Mouse (Mus musculus): ENCODE measurements around the gene Bend3. TPM values are rescaled to one million over a fixed set of nuclear protein-coding genes. Genes with fewer than 3 reads are reported as not detected.

Bend3 gene
- polyA plus RNA-seq, 1 experiment from 2014 or later: 6.1 TPM

DNA sequence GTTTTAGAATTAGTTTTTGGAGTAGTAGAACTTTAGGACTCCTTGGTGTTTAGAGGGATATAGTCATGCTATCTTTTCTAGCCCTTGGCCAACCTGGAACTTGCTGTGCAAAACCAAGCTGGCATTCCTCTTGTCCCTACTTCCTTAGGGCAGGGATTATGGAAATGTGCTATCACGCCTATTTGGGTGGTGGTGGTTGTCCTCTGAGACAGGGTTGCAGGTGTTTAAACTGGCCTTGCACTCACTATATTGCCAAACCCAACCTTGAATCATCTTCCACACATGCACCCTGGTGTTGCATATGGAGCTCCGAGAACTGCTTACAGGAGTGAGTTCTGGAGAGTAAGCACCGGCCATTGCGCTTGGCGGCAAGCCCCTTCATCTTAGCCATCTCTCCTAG, 3.4 kb downstream of the Bend3 start:
- H3K27ac ChIP-seq: no peak overlapping the region
- H3K36me3 ChIP-seq: no peaks in the 10 kb centered on the region
- no peak overlapping the region for H3K9ac ChIP-seq
- no peak overlapping the region for H3K4me2 ChIP-seq (replicated peaks)
- WGBS: 96% methylated on average over 5 of the region's 5 CpGs
- no peak overlapping the region for H3K4me3 ChIP-seq
- ATAC-seq (ENCODE audit: low FRiP score, low read depth): no peak
- no peaks in the 10 kb centered on the region for H3K27me3 ChIP-seq (replicated peaks)
- H3K9me3 ChIP-seq: no peaks in the 10 kb centered on the region
- H3K4me1 ChIP-seq: peaks cover 29% of the 10 kb centered on the region

DNA sequence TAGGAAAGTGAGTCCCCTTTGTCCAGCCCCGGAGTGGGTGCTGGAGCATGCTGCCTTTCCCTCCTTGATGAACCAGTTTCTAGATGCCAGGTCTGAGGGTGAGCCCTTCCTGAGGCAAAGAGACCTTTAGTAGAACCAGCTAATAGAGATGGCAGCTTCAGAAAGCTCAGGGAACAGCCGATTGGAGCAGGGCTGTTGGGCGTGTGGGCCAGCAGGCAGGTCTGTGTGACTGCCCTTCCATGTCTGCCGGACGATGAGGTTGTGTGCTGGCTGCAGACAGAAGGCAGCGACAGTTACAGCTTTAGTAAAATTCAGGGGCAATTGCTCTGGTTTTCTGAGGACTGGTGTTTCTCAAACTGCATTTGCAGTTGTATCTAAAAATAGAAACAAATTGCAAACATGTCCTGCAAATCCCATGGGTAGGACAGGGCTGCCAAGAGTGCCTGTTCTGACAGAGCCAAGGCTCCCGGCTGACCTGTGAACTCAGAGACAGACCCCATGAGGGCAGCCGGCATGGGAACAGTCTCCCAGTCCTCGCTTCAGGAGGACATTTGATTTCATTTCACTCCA, 4.9 kb downstream of the Bend3 start:
- H3K36me3 ChIP-seq: no peaks in the 10 kb centered on the region
- H3K9ac ChIP-seq: no peak overlapping the region
- H3K9me3 ChIP-seq: no peaks in the 10 kb centered on the region
- peaks cover 22% of the 10 kb centered on the region for H3K4me1 ChIP-seq
- no peaks in the 10 kb centered on the region for H3K27me3 ChIP-seq (replicated peaks)
- no peak overlapping the region for H3K27ac ChIP-seq
- 49% methylated on average over 9 of the region's 9 CpGs for WGBS
- no peak for ATAC-seq (ENCODE audit: low FRiP score, low read depth)
- H3K4me2 ChIP-seq (replicated peaks): no peak overlapping the region
- H3K4me3 ChIP-seq: no peak overlapping the region

DNA sequence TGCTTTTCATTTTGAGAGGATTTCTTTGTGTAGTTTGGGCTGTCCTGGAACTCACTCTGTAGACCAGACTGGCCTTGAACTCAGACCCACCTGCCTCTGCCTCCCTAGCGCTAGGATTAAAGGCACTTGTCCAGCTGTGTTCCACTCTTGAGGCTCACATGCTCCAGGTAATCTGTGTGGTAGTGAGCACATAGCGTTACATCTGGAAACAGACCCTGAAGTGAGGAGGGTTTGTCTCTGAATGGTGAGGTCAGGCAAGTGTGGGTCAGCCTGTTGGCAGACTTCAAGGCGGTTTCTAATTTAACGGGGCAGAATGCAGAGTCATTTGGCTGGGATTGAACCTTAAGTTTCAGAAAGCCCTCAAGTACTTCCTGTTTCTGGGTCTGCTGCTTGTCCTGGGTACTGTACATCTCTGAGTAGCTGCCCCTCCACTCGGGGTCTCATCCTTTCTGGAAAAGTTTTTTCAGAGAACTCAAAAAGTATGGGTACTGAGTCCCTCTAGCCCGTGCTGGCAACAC, 7.2 kb downstream of the Bend3 start:
- no peaks in the 10 kb centered on the region for H3K9me3 ChIP-seq
- H3K9ac ChIP-seq: no peak overlapping the region
- H3K4me2 ChIP-seq (replicated peaks): no peak overlapping the region
- no peak for ATAC-seq (ENCODE audit: low FRiP score, low read depth)
- no peaks in the 10 kb centered on the region for H3K27me3 ChIP-seq (replicated peaks)
- no peaks in the 10 kb centered on the region for H3K36me3 ChIP-seq
- 91% methylated on average over 6 of the region's 6 CpGs for WGBS
- peaks cover 24% of the 10 kb centered on the region for H3K4me1 ChIP-seq
- H3K4me3 ChIP-seq: no peak overlapping the region
- no peak overlapping the region for H3K27ac ChIP-seq

DNA sequence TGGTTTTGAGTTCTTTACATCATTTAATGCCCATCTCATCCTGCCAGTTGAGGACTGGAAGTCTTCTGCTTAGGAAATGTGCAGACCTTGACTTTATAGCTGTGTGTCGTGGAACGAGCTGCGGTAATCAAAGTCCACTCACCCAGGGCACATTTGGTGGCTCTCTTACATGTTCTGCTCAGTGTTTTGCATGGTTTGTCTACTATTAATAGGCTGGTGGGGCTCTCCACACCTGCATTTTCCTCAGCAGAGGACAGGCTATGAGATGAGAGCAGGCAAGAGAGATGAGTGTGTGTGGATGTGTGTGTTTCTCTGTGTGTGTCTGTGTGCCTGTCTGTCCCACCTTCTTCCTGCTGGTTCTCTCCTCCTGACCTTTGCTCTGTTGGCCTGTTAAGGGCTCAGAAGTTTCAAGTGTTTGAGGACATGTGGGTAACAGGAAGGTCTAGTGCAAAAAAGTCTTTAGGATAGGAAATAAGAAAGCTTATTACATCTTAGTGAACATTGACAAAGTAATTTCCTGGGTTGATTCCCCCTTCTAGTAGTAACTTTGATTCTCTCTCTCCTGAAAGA, 8.9 kb downstream of the Bend3 start:
- Histone ChIP-seq H3K27ac (no peak overlapping the region), H3K27me3 (replicated peaks) (no peaks in the 10 kb centered on the region), H3K4me1 (peaks cover 17% of the 10 kb centered on the region), H3K36me3 (no peaks in the 10 kb centered on the region), H3K9ac (no peak overlapping the region), H3K4me3 (no peak overlapping the region), H3K4me2 (replicated peaks) (no peak overlapping the region), H3K9me3 (no peaks in the 10 kb centered on the region)
- ATAC-seq (ENCODE audit: low FRiP score, low read depth): no peak
- WGBS: 82% methylated on average over 3 of the region's 3 CpGs

DNA sequence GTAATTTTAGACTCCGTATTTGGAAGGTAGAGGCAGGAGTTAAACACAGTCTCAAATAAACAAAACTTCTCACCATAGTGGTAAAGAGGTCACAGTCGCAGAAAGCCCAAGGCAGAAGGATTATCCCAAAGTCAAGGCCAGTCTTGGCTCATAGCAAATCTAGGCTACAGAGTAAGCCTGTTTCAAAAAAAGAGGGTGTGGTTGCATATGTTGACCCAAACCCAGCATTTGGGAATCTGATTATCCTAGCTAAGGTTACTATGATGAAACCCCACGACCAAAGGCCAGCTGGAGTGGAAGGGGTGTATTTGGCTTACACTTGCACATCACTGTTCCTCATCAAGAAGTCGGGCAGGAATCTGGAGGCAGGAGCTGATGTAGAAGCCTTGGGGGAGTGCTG, 9.6 kb downstream of the Bend3 start:
- H3K27me3 ChIP-seq (replicated peaks): no peaks in the 10 kb centered on the region
- ATAC-seq (ENCODE audit: low FRiP score, low read depth): no peak
- no peak overlapping the region for H3K4me2 ChIP-seq (replicated peaks)
- H3K9me3 ChIP-seq: no peaks in the 10 kb centered on the region
- H3K9ac ChIP-seq: no peak overlapping the region
- no peaks in the 10 kb centered on the region for H3K36me3 ChIP-seq
- no peak overlapping the region for H3K4me3 ChIP-seq
- H3K27ac ChIP-seq: no peak overlapping the region
- peaks cover 14% of the 10 kb centered on the region for H3K4me1 ChIP-seq
- WGBS: 90% methylated on average over 4 of the region's 4 CpGs

DNA sequence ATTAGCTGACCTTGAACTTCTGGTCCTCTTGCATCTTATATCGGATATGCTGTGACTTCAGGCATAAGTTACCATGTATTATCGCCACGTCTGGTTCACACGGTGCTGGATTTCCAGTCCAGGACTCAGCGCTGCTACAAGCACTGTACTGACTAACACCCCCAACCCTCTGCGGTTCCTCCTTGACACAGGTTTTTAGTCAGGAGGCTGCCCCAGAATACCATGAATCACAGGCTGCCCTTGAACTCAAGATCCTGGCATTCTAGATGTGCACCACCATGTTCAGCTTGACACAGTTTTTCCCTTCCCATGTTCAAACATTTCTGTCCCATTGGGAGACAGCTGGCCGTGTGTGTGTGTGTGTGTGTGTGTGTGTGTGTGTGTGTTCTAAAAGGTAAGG, 10.5 kb downstream of the Bend3 start:
- Histone ChIP-seq H3K9me3 (no peaks in the 10 kb centered on the region), H3K4me1 (peaks cover 9% of the 10 kb centered on the region; the same call in 1 of the 2 replicates), H3K27ac (no peak overlapping the region), H3K27me3 (replicated peaks) (no peaks in the 10 kb centered on the region), H3K9ac (no peak overlapping the region), H3K4me3 (no peak overlapping the region), H3K4me2 (replicated peaks) (no peak overlapping the region), H3K36me3 (peaks cover 4% of the 10 kb centered on the region)
- WGBS: 92% methylated on average over 7 of the region's 7 CpGs
- ATAC-seq (ENCODE audit: low FRiP score, low read depth): no peak

DNA sequence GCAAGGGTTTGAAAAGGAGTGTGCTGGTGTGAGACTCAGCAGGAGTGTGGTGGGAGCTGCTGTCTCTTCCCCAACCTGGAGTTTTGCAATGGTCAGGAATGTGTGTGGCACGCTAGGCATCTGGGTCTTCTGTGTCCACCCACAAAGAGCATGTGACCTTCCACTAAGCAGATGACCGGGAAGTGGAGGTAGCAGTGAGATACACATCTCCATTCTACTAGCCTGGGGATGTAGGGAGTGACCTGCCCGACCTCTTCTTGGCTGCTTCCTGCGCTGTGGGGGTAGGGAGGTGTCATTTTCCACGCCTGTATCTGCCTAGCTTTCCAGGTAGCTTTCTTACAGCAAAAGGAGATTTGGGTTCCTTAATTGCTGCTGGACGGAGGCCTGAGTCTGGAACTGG, 10.9 kb downstream of the Bend3 start:
- peaks cover 8% of the 10 kb centered on the region for H3K36me3 ChIP-seq
- peaks cover 9% of the 10 kb centered on the region; the same call in 1 of the 2 replicates for H3K4me1 ChIP-seq
- H3K9ac ChIP-seq: no peak overlapping the region
- H3K4me2 ChIP-seq (replicated peaks): no peak overlapping the region
- WGBS: 56% methylated on average over 6 of the region's 6 CpGs
- H3K9me3 ChIP-seq: no peaks in the 10 kb centered on the region
- no peak overlapping the region for H3K27ac ChIP-seq
- H3K4me3 ChIP-seq: no peak overlapping the region
- ATAC-seq (ENCODE audit: low FRiP score, low read depth): no peak
- no peaks in the 10 kb centered on the region for H3K27me3 ChIP-seq (replicated peaks)

DNA sequence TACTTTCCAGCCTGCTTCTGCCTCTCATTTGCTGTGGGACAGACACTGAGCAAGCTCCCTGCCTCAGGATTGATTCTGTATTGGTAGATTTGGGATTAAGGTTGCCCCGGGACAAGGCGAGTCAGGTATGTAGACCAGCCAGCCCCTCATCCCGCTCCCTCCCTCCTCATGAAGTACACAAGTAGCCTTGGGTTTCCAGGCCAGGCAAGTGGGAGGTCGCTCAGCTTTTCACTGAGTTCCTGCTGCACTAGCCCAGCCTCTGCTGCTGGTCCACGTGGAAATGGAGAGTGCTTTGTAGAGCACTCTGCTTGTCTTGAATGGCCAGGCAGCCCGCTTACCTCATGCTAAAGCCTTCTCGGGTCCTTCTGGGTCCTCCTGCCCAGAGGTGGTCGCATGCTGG, 11.4 kb downstream of the Bend3 start:
- Histone ChIP-seq H3K27me3 (replicated peaks) (no peaks in the 10 kb centered on the region), H3K27ac (no peak overlapping the region), H3K4me1 (peaks cover 9% of the 10 kb centered on the region; the same call in 1 of the 2 replicates), H3K4me3 (no peak overlapping the region), H3K9me3 (no peaks in the 10 kb centered on the region), H3K9ac (no peak overlapping the region), H3K4me2 (replicated peaks) (no peak overlapping the region), H3K36me3 (peaks cover 13% of the 10 kb centered on the region)
- WGBS: 86% methylated on average over 8 of the region's 8 CpGs
- ATAC-seq (ENCODE audit: low FRiP score, low read depth): no peak

DNA sequence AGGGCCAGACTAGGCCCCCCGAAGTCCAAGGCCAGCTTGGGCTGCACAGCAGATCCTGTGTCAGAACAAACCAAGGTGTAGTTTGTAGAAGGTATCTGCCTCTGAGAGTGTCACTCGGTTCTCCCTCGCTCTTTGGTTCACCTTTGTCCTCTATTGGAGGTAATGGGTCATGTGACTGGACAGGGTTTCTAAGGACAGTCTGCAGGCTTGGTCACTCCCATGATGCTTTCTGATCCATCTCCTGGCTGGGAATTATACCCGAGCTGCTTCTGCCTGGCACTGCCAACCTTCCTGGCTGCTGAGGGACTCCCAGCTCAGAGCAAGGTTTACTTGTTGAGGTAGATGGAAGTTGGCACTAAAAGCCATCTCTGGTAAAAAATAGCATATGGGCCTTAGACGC, 12.2 kb downstream of the Bend3 start:
- Histone ChIP-seq H3K36me3 (peaks cover 21% of the 10 kb centered on the region), H3K9me3 (no peaks in the 10 kb centered on the region), H3K9ac (no peak overlapping the region), H3K27me3 (replicated peaks) (no peaks in the 10 kb centered on the region), H3K4me3 (no peak overlapping the region), H3K4me2 (replicated peaks) (no peak overlapping the region), H3K27ac (no peak overlapping the region), H3K4me1 (peaks cover 9% of the 10 kb centered on the region; the same call in 1 of the 2 replicates)
- WGBS: 89% methylated on average over 5 of the region's 5 CpGs
- no peak for ATAC-seq (ENCODE audit: low FRiP score, low read depth)

DNA sequence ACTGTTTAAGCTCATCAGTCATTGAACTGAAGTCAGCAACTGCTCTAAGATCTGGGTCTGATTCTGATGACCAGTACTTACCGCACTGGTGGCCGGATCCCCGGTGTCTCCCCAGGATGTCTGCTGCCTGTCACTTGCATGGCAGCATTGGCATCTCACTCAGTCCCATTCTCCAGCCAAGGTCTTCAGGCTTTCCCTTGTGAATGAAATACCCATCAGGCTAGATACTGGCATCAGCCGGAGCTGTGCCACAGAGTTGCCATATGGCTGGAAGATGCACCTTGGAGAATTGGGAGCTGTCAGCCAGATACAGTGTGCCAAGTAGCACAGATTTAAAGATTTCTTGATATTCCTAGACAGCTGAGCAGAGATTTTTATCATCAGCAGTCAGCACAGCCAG, 24.0 kb downstream of the Bend3 start:
- H3K4me2 ChIP-seq (replicated peaks): no peak overlapping the region
- peaks cover 41% of the 10 kb centered on the region for H3K36me3 ChIP-seq
- no peaks in the 10 kb centered on the region for H3K4me1 ChIP-seq
- WGBS: 97% methylated on average over 4 of the region's 4 CpGs
- H3K27me3 ChIP-seq (replicated peaks): no peaks in the 10 kb centered on the region
- no peak overlapping the region for H3K27ac ChIP-seq
- H3K9me3 ChIP-seq: no peaks in the 10 kb centered on the region
- no peak overlapping the region for H3K4me3 ChIP-seq
- no peak overlapping the region for H3K9ac ChIP-seq
- ATAC-seq (ENCODE audit: low FRiP score, low read depth): no peak

DNA sequence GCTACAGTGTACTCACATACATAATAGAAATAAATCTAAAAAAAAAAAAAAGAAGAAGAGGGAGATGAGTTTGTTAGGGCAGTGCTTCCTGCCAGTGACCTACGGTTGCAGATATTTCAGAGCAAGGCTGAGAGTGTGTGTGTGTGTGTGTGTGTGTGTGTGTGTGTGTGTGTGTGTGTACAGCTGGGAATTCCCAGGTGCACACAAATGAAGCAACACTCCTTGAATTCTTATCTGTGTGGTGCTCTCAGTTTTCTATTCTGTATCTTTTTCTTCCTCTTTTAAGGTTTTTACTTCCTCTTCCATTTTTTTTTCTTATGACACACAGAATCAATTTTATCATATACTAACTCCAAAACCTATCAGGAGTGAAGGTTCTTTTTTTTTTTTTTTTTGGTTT, 25.7 kb downstream of the Bend3 start:
- Histone ChIP-seq H3K9ac (no peak overlapping the region), H3K4me1 (no peaks in the 10 kb centered on the region), H3K4me2 (replicated peaks) (no peak overlapping the region), H3K27me3 (replicated peaks) (no peaks in the 10 kb centered on the region), H3K36me3 (peaks cover 28% of the 10 kb centered on the region), H3K9me3 (no peaks in the 10 kb centered on the region), H3K27ac (no peak overlapping the region), H3K4me3 (no peak overlapping the region)
- no peak for ATAC-seq (ENCODE audit: low FRiP score, low read depth)
- 80% methylated on average over 1 of the region's 1 CpGs for WGBS

DNA sequence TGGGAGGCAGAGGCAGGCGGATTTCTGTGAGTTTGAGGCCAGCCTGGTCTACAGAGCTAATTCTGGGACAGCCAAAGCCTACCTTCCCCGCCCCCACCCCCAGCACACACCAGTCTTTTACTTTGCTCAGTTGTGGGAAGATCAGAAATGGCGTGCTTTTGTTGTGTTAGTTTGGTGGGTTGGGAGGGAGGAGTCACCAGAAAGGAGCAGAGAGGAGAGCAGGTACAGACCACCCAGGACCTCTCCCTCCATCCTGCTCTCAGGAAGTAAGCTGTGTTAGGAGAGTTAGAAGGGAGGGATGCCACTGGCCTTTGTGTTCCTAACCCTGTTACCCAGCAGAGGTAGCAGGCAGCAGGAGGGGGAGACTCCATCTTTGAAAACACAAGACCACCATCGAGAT, 28.4 kb downstream of the Bend3 start:
- peaks cover 42% of the 10 kb centered on the region for H3K36me3 ChIP-seq
- H3K27ac ChIP-seq: no peak overlapping the region
- WGBS: 70% methylated on average over 4 of the region's 4 CpGs
- H3K27me3 ChIP-seq (replicated peaks): no peaks in the 10 kb centered on the region
- H3K9ac ChIP-seq: no peak overlapping the region
- no peak for ATAC-seq (ENCODE audit: low FRiP score, low read depth)
- no peaks in the 10 kb centered on the region for H3K9me3 ChIP-seq
- H3K4me2 ChIP-seq (replicated peaks): no peak overlapping the region
- H3K4me3 ChIP-seq: no peak overlapping the region
- H3K4me1 ChIP-seq: no peaks in the 10 kb centered on the region

DNA sequence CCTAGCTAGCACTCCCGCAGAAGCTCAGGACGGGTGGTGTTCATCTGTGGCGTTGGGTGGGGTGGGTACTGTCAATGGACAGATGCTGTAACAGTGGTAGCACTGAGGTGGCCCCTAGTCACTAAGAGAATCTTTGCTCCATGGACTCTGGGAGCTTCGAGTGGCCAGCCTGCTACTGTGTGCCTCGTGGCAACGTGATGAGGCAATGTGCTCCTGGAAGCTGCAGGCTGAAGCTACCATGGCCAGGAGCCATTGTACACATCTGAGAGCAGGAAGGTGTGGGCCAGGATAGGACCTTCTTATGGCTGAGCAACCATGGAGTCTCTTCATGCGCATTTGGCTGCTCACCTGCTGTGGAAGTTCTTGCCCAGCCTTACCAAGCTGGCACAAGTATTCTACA, 30.6 kb downstream of the Bend3 start:
- Histone ChIP-seq H3K27ac (no peak overlapping the region), H3K27me3 (replicated peaks) (no peaks in the 10 kb centered on the region), H3K9ac (no peak overlapping the region), H3K36me3 (peaks cover 61% of the 10 kb centered on the region), H3K4me3 (no peak overlapping the region), H3K4me1 (no peaks in the 10 kb centered on the region), H3K9me3 (no peaks in the 10 kb centered on the region), H3K4me2 (replicated peaks) (no peak overlapping the region)
- no peak for ATAC-seq (ENCODE audit: low FRiP score, low read depth)
- WGBS: 95% methylated on average over 7 of the region's 7 CpGs
